Mouse (Mus musculus) heart, adult 10 weeks (tissue): ENCODE data around the gene Dusp2. TPM values are rescaled to one million over a fixed set of nuclear protein-coding genes. Genes with fewer than 3 reads are reported as not detected.

Experiments
- polyA plus RNA-seq: library from polyadenylated mRNA; stranded (reverse); fragments of 350-450 nt; fragmentation: Illumina TruSeq; extraction: RNeasy Lipid Tissue Mini Kit (QIAGEN cat#74804); gene quantifications from one replicate; pipeline ENCODE4 v1.2.3, GENCODE M21; 2014; ENCODE audit warnings: low read depth, low replicate concordance

Dusp2 gene
- 0.94 TPM for polyA plus RNA-seq

DNA sequence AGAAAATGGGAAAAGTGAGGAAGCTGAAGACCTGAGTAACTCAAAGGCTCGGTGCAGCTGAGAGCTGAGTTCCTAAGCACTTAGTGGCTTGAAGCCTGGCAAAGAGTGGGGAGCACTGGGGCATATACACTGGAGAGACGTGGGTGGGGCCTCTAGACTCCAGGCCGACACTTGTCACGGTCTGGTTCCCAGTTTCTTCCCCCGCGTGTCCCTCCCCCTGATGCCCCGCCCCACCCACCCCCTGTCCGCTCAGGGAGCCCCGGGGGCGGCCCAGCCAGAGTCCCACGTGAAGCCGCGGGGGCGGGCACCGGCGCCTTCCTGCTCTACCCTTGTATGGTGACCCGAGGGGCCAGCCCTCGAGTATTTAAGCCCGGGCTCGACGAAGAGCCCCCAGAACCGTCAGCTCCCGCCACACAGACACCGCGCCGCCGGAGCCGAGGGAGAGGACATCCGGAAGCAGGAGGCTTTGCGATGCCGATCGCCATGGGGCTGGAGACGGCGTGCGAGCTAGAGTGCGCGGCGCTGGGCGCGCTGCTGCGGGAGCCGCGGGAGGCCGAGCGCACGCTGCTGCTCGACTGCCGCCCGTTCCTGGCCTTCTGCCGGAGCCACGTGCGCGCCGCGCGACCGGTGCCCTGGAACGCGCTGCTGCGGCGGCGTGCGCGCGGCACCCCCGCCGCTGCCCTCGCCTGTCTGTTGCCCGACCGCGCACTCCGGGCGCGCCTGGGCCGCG, at the start of gene Dusp2:
Gene Dusp2 (plus strand): TSS at position 393 of the 730 bp plus-strand sequence.

DNA sequence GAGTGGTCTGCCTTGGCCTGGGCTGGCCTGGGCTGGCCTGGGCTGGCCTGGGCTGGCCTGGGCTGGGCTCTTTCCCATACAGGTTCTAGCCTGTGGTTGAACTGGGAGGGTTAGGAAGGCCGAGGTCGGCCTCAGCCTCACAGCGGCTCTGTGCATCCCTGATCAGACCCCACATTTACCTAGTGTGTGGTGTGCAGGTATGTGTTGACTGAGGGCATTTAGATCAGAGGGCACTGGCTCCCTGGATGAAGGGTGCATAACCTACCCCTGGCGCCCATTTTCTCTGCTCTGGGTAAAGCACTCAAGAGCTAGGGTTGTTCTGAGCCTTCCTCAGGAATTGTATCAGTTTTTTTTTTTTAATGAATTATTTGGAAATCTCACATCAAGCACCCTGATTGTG, 2.5 kb downstream of the Dusp2 start, which contains the start of gene Astl:
Gene Astl (plus strand): TSS at position 224 of the 400 bp plus-strand sequence.

GRCm38 (mm10) chr2:127362459-127363281, 26.7 kb downstream of the Dusp2 start, which contains the start of gene Adra2b:
Gene Adra2b (plus strand): TSS chr2:127363208.

Other genes with a start within 250 kb of the Dusp2 start
- gene Ncaph, start 202.2 kb upstream of the Dusp2 start, polyA plus RNA-seq = 0.84 TPM
- gene Itpripl1, start 192.7 kb upstream of the Dusp2 start, polyA plus RNA-seq = 8.6 TPM
- 0.55 TPM for gene 1810024B03Rik, start 127.9 kb upstream of the Dusp2 start, polyA plus RNA-seq
- gene Snrnp200, start 127.8 kb upstream of the Dusp2 start, polyA plus RNA-seq = 52.0 TPM
- gene Ciao1, start 88.3 kb upstream of the Dusp2 start, polyA plus RNA-seq = 60.3 TPM
- gene Tmem127, start 88.3 kb upstream of the Dusp2 start, polyA plus RNA-seq = 29.0 TPM
- gene Stard7, start 65.9 kb upstream of the Dusp2 start, polyA plus RNA-seq = 160 TPM
- not detected for gene Astl, start 2.5 kb downstream of the Dusp2 start, polyA plus RNA-seq
- 0.73 TPM for gene Adra2b, start 27.0 kb downstream of the Dusp2 start, polyA plus RNA-seq
- gene Gpat2, start 89.0 kb downstream of the Dusp2 start, polyA plus RNA-seq = 0.16 TPM
- 40.6 TPM for gene Fahd2a, start 108.4 kb downstream of the Dusp2 start, polyA plus RNA-seq
- gene Kcnip3, start 185.9 kb downstream of the Dusp2 start, polyA plus RNA-seq = 1.2 TPM
- not detected for gene Prom2, start 205.3 kb downstream of the Dusp2 start, polyA plus RNA-seq